Mouse (Mus musculus) liver, embryonic 15.5 days (tissue): ENCODE results near the gene Itprid1. TPM values are rescaled to one million over a fixed set of nuclear protein-coding genes. Genes with fewer than 3 reads are reported as not detected.

Experiments
- ATAC-seq: fragments of 200-750 bp; cut with Nextera tagmentation; 2 replicates; pipeline ENCODE4 v1.8.0; 2017; ENCODE audit warnings: moderate number of reproducible peaks, mild to moderate bottlenecking, moderate library complexity; ENCODE audit not compliant: insufficient read depth
- H3K27ac ChIP-seq: fragments of 300-500 bp; sonication (generic); replicated peaks from 2 replicates; pipeline ENCODE4 v1.5.1; 2015; ENCODE audit warnings: mild to moderate bottlenecking, inconsistent platforms
- H3K27me3 ChIP-seq: fragments of 300-500 bp; sonication (generic); 2 replicates; pipeline ENCODE4 v1.6.1; 2015; ENCODE audit warnings: mild to moderate bottlenecking, inconsistent platforms
- H3K36me3 ChIP-seq: fragments of 300-500 bp; sonication (generic); replicated peaks from 2 replicates; pipeline ENCODE4 v1.6.1; 2015; ENCODE audit warnings: moderate library complexity, mild to moderate bottlenecking, inconsistent platforms
- H3K4me1 ChIP-seq: fragments of 300-500 bp; sonication (generic); replicated peaks from 2 replicates; pipeline ENCODE4 v1.6.1; 2015; ENCODE audit warnings: inconsistent platforms
- H3K4me2 ChIP-seq: fragments of 300-500 bp; sonication (generic); 2 replicates; pipeline ENCODE4 v1.6.1; 2015; ENCODE audit warnings: moderate library complexity, mild to moderate bottlenecking, inconsistent platforms
- H3K4me3 ChIP-seq: fragments of 300-500 bp; sonication (generic); replicated peaks from 2 replicates; pipeline ENCODE4 v1.5.1; 2015; ENCODE audit warnings: mild to moderate bottlenecking, inconsistent platforms
- H3K9ac ChIP-seq: fragments of 300-500 bp; sonication (generic); 2 replicates; pipeline ENCODE4 v1.6.1; 2015; ENCODE audit warnings: moderate library complexity, mild to moderate bottlenecking, inconsistent platforms
- H3K9me3 ChIP-seq: fragments of 300-500 bp; sonication (generic); replicated peaks from 2 replicates; pipeline ENCODE4 v1.6.1; 2016; ENCODE audit warnings: inconsistent platforms
- WGBS: fragments of 180-500 bp; shearing (Covaris S2); methylation state at CpG from one replicate; pipeline ENCODE4 v1.1.7; 2015; ENCODE audit warnings: mixed read lengths; ENCODE audit not compliant: insufficient replicate concordance; 5-methylcytosine and 5-hydroxymethylcytosine counted together
- polyA plus RNA-seq: library from polyadenylated mRNA; unstranded; fragments of >200 nt; fragmentation: Nextera tagmentation; extraction: Ambion mirVana; gene quantifications from 2 replicates; pipeline ENCODE4 v1.2.1, GENCODE M21; 2015

The Itprid1 gene
- not detected in 2 replicates for polyA plus RNA-seq

GRCm38 (mm10) chr6:55836650-55837320, at the start of gene Itprid1:
Gene Itprid1, plus strand, starts transcription at chr6:55836895.
- Histone ChIP-seq H3K9ac (no peak within 1 kb of the TSS), H3K4me3 (no peak within 1 kb of the TSS), H3K27me3 (no peaks in the 10 kb centered on the region), H3K4me2 (no peak within 1 kb of the TSS), H3K27ac (no peak within 1 kb of the TSS), H3K36me3 (no peaks in the 10 kb centered on the region), H3K9me3 (no peaks in the 10 kb centered on the region), H3K4me1 (no peaks in the 10 kb centered on the region)
- WGBS = 59% methylated on average over 8 of the region's 8 CpGs
- no peak for ATAC-seq

GRCm38 (mm10) chr6:55789557-55789956, 47.1 kb upstream of the Itprid1 start:
- Histone ChIP-seq H3K4me1 (no peaks in the 10 kb centered on the region), H3K36me3 (no peaks in the 10 kb centered on the region), H3K9me3 (no peaks in the 10 kb centered on the region), H3K27me3 (no peaks in the 10 kb centered on the region), H3K9ac (no peak overlapping the region), H3K4me2 (no peak overlapping the region), H3K27ac (no peak overlapping the region), H3K4me3 (no peak overlapping the region)
- ATAC-seq = no peak
- 7% methylated on average over 1 of the region's 1 CpGs for WGBS

- 32% methylated on average over 6 of the region's 6 CpGs for WGBS
- no peak overlapping the region for H3K27ac ChIP-seq
- ATAC-seq = no peak
- H3K4me2 ChIP-seq = no peak overlapping the region
- H3K36me3 ChIP-seq = no peaks in the 10 kb centered on the region
- no peaks in the 10 kb centered on the region for H3K27me3 ChIP-seq
- H3K4me3 ChIP-seq = no peak overlapping the region
- H3K9ac ChIP-seq = no peak overlapping the region
- no peaks in the 10 kb centered on the region for H3K9me3 ChIP-seq
- H3K4me1 ChIP-seq = no peaks in the 10 kb centered on the region
These were observed 44.7 kb upstream of the Itprid1 start for GRCm38 (mm10) chr6:55791852-55792496.

GRCm38 (mm10) chr6:55792536-55792935, 44.2 kb upstream of the Itprid1 start:
- H3K4me2 ChIP-seq = no peak overlapping the region
- no peak for ATAC-seq
- no peak overlapping the region for H3K27ac ChIP-seq
- no peak overlapping the region for H3K9ac ChIP-seq
- no peaks in the 10 kb centered on the region for H3K36me3 ChIP-seq
- 57% methylated on average over 8 of the region's 8 CpGs for WGBS
- no peaks in the 10 kb centered on the region for H3K4me1 ChIP-seq
- no peak overlapping the region for H3K4me3 ChIP-seq
- H3K27me3 ChIP-seq = no peaks in the 10 kb centered on the region
- no peaks in the 10 kb centered on the region for H3K9me3 ChIP-seq

- H3K9me3 ChIP-seq = no peaks in the 10 kb centered on the region
- no peak overlapping the region for H3K27ac ChIP-seq
- H3K4me3 ChIP-seq = no peak overlapping the region
- no peak overlapping the region for H3K4me2 ChIP-seq
- 21% methylated on average over 1 of the region's 1 CpGs for WGBS
- H3K36me3 ChIP-seq = no peaks in the 10 kb centered on the region
- no peak for ATAC-seq
- H3K9ac ChIP-seq = no peak overlapping the region
- no peaks in the 10 kb centered on the region for H3K27me3 ChIP-seq
- H3K4me1 ChIP-seq = no peaks in the 10 kb centered on the region
These were observed 34.0 kb upstream of the Itprid1 start for GRCm38 (mm10) chr6:55802686-55803085.

GRCm38 (mm10) chr6:55803357-55803756, 33.3 kb upstream of the Itprid1 start:
- WGBS = 62% methylated on average over 7 of the region's 7 CpGs
- no peaks in the 10 kb centered on the region for H3K27me3 ChIP-seq
- no peaks in the 10 kb centered on the region for H3K4me1 ChIP-seq
- no peak for ATAC-seq
- H3K27ac ChIP-seq = no peak overlapping the region
- H3K36me3 ChIP-seq = no peaks in the 10 kb centered on the region
- H3K4me2 ChIP-seq = no peak overlapping the region
- H3K9ac ChIP-seq = no peak overlapping the region
- H3K9me3 ChIP-seq = no peaks in the 10 kb centered on the region
- H3K4me3 ChIP-seq = no peak overlapping the region

GRCm38 (mm10) chr6:55803991-55804680, 32.6 kb upstream of the Itprid1 start:
- WGBS = 23% methylated on average over 12 of the region's 12 CpGs
- H3K27ac ChIP-seq = no peak overlapping the region
- H3K4me2 ChIP-seq = no peak overlapping the region
- no peak for ATAC-seq
- H3K4me3 ChIP-seq = no peak overlapping the region
- H3K36me3 ChIP-seq = no peaks in the 10 kb centered on the region
- H3K4me1 ChIP-seq = no peaks in the 10 kb centered on the region
- no peaks in the 10 kb centered on the region for H3K9me3 ChIP-seq
- H3K27me3 ChIP-seq = no peaks in the 10 kb centered on the region
- H3K9ac ChIP-seq = no peak overlapping the region

GRCm38 (mm10) chr6:55804681-55805000, 32.1 kb upstream of the Itprid1 start:
- no peaks in the 10 kb centered on the region for H3K4me1 ChIP-seq
- 59% methylated on average over 4 of the region's 4 CpGs for WGBS
- no peaks in the 10 kb centered on the region for H3K27me3 ChIP-seq
- no peaks in the 10 kb centered on the region for H3K9me3 ChIP-seq
- H3K27ac ChIP-seq = no peak overlapping the region
- H3K4me2 ChIP-seq = no peak overlapping the region
- no peak overlapping the region for H3K4me3 ChIP-seq
- no peak for ATAC-seq
- H3K9ac ChIP-seq = no peak overlapping the region
- H3K36me3 ChIP-seq = no peaks in the 10 kb centered on the region

- Histone ChIP-seq H3K27ac (no peak overlapping the region), H3K9ac (no peak overlapping the region), H3K9me3 (no peaks in the 10 kb centered on the region), H3K4me2 (no peak overlapping the region), H3K27me3 (no peaks in the 10 kb centered on the region), H3K4me3 (no peak overlapping the region), H3K4me1 (no peaks in the 10 kb centered on the region), H3K36me3 (no peaks in the 10 kb centered on the region)
- no peak for ATAC-seq
- WGBS = 67% methylated on average over 9 of the region's 9 CpGs
These were observed 31.2 kb upstream of the Itprid1 start for GRCm38 (mm10) chr6:55805291-55806137.

GRCm38 (mm10) chr6:55806537-55806936, 30.2 kb upstream of the Itprid1 start:
- H3K36me3 ChIP-seq = no peaks in the 10 kb centered on the region
- no peak for ATAC-seq
- 53% methylated on average over 2 of the region's 2 CpGs for WGBS
- H3K27ac ChIP-seq = no peak overlapping the region
- no peaks in the 10 kb centered on the region for H3K4me1 ChIP-seq
- no peak overlapping the region for H3K4me2 ChIP-seq
- H3K9me3 ChIP-seq = no peaks in the 10 kb centered on the region
- H3K9ac ChIP-seq = no peak overlapping the region
- no peaks in the 10 kb centered on the region for H3K27me3 ChIP-seq
- H3K4me3 ChIP-seq = no peak overlapping the region

- no peak overlapping the region for H3K4me3 ChIP-seq
- H3K9ac ChIP-seq = no peak overlapping the region
- ATAC-seq = no peak
- H3K27me3 ChIP-seq = no peaks in the 10 kb centered on the region
- H3K9me3 ChIP-seq = no peaks in the 10 kb centered on the region
- H3K4me2 ChIP-seq = no peak overlapping the region
- H3K36me3 ChIP-seq = no peaks in the 10 kb centered on the region
- H3K27ac ChIP-seq = no peak overlapping the region
- WGBS = 41% methylated on average over 3 of the region's 3 CpGs
- H3K4me1 ChIP-seq = no peaks in the 10 kb centered on the region
These were observed 28.0 kb upstream of the Itprid1 start for GRCm38 (mm10) chr6:55808692-55809091.
